ENCODE assay signal across 10 mouse cellular contexts in the genomic region with DNA sequence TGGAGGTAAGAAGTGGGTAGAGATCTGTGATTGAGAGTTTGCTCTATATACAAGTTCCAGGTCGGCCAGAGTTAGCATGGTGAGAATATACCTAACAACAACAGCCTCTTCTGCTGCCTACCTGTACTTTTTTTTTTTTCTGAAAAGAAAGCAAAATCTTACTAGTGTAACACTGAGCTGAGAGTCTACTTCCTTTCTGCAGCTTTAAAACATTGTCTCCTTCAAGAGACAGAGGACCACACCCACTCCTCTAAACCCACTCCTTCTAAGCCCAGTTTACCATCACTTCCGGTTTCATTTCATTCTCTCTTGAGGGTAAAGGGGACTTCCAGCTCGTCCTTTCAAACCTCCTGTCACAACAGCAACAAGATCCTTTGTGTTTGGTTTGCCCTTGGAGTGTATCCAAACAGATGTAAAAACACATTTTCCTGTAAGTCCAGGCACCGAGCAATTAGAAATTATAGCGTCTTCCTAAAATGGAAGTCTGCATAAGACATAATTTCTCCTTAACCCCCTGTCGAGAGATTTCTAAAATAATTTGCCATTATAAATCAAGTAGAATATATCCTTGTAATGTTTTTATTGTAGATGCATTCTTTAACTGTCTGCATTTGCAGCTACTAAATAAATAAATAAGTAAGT. TPM values are rescaled to one million over a fixed set of nuclear protein-coding genes. Genes with fewer than 3 reads are reported as not detected.
DNase-seq lines count a peak whose midpoint lies in the region; ATAC-seq and TF ChIP-seq lines count a peak whose summit lies in the region.
"Had no signal": no experiment of that assay in that cellular context is flagged by ENCODE, and none has a peak within 500 bp of the region (broad histone marks: within the 10 kb centered on the region; RNA-seq: fewer than 3 reads in every experiment).

No protein-coding gene starts in this region.

- H3K9ac ChIP-seq in kidney, embryonic 14.5 days (ENCODE audit: low read depth, low read length), result no peak overlapping the region
- no peak overlapping the region for H3K9ac ChIP-seq in intestine, embryonic 15.5 days
- H3K9ac ChIP-seq in hindbrain, embryonic 13.5 days, result no peak overlapping the region

- H3K4me3 ChIP-seq in kidney, embryonic 14.5 days (ENCODE audit: low read length), result no peak overlapping the region
- peak overlapping the region; percentile 53; the same call in 1 of the 2 replicates for H3K4me3 ChIP-seq in G1E (ENCODE audit: low read depth, low read length)
- H3K4me3 ChIP-seq in intestine, embryonic 15.5 days (replicated peaks), result no peak overlapping the region
- no peak overlapping the region for H3K4me3 ChIP-seq in hindbrain, embryonic 13.5 days

- no peaks in the 10 kb centered on the region for H3K27me3 ChIP-seq in kidney, embryonic 14.5 days (ENCODE audit: control insufficient read depth, insufficient read depth, low read length)
- peaks cover 35% of the 10 kb centered on the region for H3K27me3 ChIP-seq in G1E (ENCODE audit: insufficient read depth, low read length)
- H3K27me3 ChIP-seq in intestine, embryonic 15.5 days (replicated peaks), result no peaks in the 10 kb centered on the region
- H3K27me3 ChIP-seq in hindbrain, embryonic 13.5 days, result no peaks in the 10 kb centered on the region

- ATAC-seq in kidney, embryonic 14.5 days (ENCODE audit: low FRiP score, low TSS enrichment), result no peak
- no peak for ATAC-seq in G1E (ENCODE audit: extremely low read depth, insufficient number of reproducible peaks, low FRiP score, poor library complexity, severe bottlenecking)
- no peak for ATAC-seq in intestine, embryonic 15.5 days
- ATAC-seq in hindbrain, embryonic 13.5 days (ENCODE audit: low FRiP score), result no peak

- H3K4me2 ChIP-seq in kidney, embryonic 14.5 days (replicated peaks; ENCODE audit: low read depth, low read length), result 0 out of 2 replicates have a peak overlapping the region, but pooled peaks have one; percentile 12
- peak overlapping the region; percentile 30; the same call in 1 of the 2 replicates for H3K4me2 ChIP-seq in intestine, embryonic 15.5 days (replicated peaks)
- H3K4me2 ChIP-seq in hindbrain, embryonic 13.5 days, result no peak overlapping the region

- H3K4me1 ChIP-seq in kidney, embryonic 14.5 days (ENCODE audit: control insufficient read depth, insufficient read depth, low read length), result peaks cover 10% of the 10 kb centered on the region; the same call in 1 of the 2 replicates
- peaks cover 26% of the 10 kb centered on the region for H3K4me1 ChIP-seq in G1E (ENCODE audit: insufficient read depth, low read depth, low read length)
- peaks cover 4% of the 10 kb centered on the region; the same call in 1 of the 2 replicates for H3K4me1 ChIP-seq in intestine, embryonic 15.5 days (replicated peaks)
- H3K4me1 ChIP-seq in hindbrain, embryonic 13.5 days (replicated peaks), result peaks cover 15% of the 10 kb centered on the region

- DNase-seq in kidney, postnatal 36 days, result no peak
- peak; percentile 29 for DNase-seq in G1E (ENCODE audit: low spot score)
- peak; percentile 89 for DNase-seq in naive thymus-derived CD4-positive, alpha-beta T cell, adult 2 months (ENCODE audit: low read depth)
- no peak for DNase-seq in frontal cortex, postnatal 14 days (ENCODE audit: low spot score in 2 of 2)
- DNase-seq in cerebellum, adult 11-12 months, result no peak
- DNase-seq: cerebellum, adult 9-11 months; kidney, adult 8-10 months had no signal

- H3K36me3 ChIP-seq in kidney, embryonic 14.5 days (ENCODE audit: control insufficient read depth, insufficient read depth, low read length), result peaks cover 8% of the 10 kb centered on the region
- H3K36me3 ChIP-seq in G1E (replicated peaks), result peaks cover 12% of the 10 kb centered on the region
- H3K36me3 ChIP-seq in intestine, embryonic 15.5 days, result peaks cover 7% of the 10 kb centered on the region; the same call in 1 of the 2 replicates
- peaks cover 8% of the 10 kb centered on the region for H3K36me3 ChIP-seq in hindbrain, embryonic 13.5 days

- no peak for TF ChIP-seq CTCF in G1E (IDR thresholded peaks at IDR 0.05; ENCODE audit: low read depth, low read length)

- H3K27ac ChIP-seq in kidney, embryonic 14.5 days (ENCODE audit: low read depth, low read length), result no peak overlapping the region
- no peak overlapping the region for H3K27ac ChIP-seq in intestine, embryonic 15.5 days
- no peak overlapping the region for H3K27ac ChIP-seq in hindbrain, embryonic 13.5 days

- 45% methylated on average over 6 of the region's 6 CpGs for WGBS in kidney, embryonic 14.5 days
- WGBS in intestine, embryonic 15.5 days, result 45% methylated on average over 6 of the region's 6 CpGs
- 70% methylated on average over 6 of the region's 6 CpGs for WGBS in hindbrain, embryonic 13.5 days

- no peaks in the 10 kb centered on the region for H3K9me3 ChIP-seq in kidney, embryonic 14.5 days (ENCODE audit: control insufficient read depth, low read length)
- no peaks in the 10 kb centered on the region for H3K9me3 ChIP-seq in G1E (replicated peaks)
- no peaks in the 10 kb centered on the region for H3K9me3 ChIP-seq in intestine, embryonic 15.5 days
- H3K9me3 ChIP-seq in hindbrain, embryonic 13.5 days, result no peaks in the 10 kb centered on the region

RNA-seq across cellular contexts. Expression of gene Tfam, which starts 1.5 kb away (rescaled TPM):
- polyA plus RNA-seq in kidney, embryonic 14.5 days (2014; fragmentation: Nextera tagmentation; extraction: Ambion mirVana), result 87.7 and 103 TPM in 2 replicates
- total RNA-seq in G1E (2014; fragmentation: Nextera tagmentation) (26.2 and 30.1 TPM in 2 replicates), G1E (2017) (98.2 and 119 TPM in 2 replicates)
- polyA plus RNA-seq in G1E (2012), result 9.8 and 12.9 TPM in 2 replicates
- 89.1 and 93.6 TPM in 2 replicates for polyA plus RNA-seq in intestine, embryonic 15.5 days (2015; fragmentation: Nextera tagmentation; extraction: Ambion mirVana)
- 56.1 and 56.5 TPM in 2 replicates for polyA plus RNA-seq in hindbrain, embryonic 13.5 days (2015; fragmentation: Nextera tagmentation; extraction: Ambion mirVana)

RNA-seq across cellular contexts. Expression of gene Ube2d1, which starts 45.5 kb away (rescaled TPM):
- polyA plus RNA-seq in kidney, embryonic 14.5 days (2014; fragmentation: Nextera tagmentation; extraction: Ambion mirVana), result 81.7 and 83.1 TPM in 2 replicates
- total RNA-seq in G1E (2014; fragmentation: Nextera tagmentation) (not detected in 2 replicates), G1E (2017) (0.11 and 0.17 TPM in 2 replicates)
- polyA plus RNA-seq in G1E (2012), result not detected in 2 replicates
- 48.5 and 57.7 TPM in 2 replicates for polyA plus RNA-seq in intestine, embryonic 15.5 days (2015; fragmentation: Nextera tagmentation; extraction: Ambion mirVana)
- polyA plus RNA-seq in hindbrain, embryonic 13.5 days (2015; fragmentation: Nextera tagmentation; extraction: Ambion mirVana), result 182 and 186 TPM in 2 replicates

Comparison
In these comparisons a context has a peak if more than half of its experiments do, and no peak if none do; other contexts are left out.
1. DNase-seq: peak in G1E (single experiment) and naive thymus-derived CD4-positive, alpha-beta T cell, adult 2 months (single experiment); none in kidney, postnatal 36 days (0 of 2), frontal cortex, postnatal 14 days (0 of 2) and cerebellum, adult 11-12 months (single experiment).
2. RNA of gene Ube2d1, which starts 45.5 kb away (polyA plus RNA-seq): 182 to 186 TPM in hindbrain, embryonic 13.5 days, 81.7 to 83.1 TPM in kidney, embryonic 14.5 days and 48.5 to 57.7 TPM in intestine, embryonic 15.5 days; not detected in G1E; every median in the first group is over 10 times any median in the second.